Mouse (Mus musculus): ENCODE data around the gene Nup210l. TPM values are rescaled to one million over a fixed set of nuclear protein-coding genes. Genes with fewer than 3 reads are reported as not detected.

The Nup210l gene
- polyA plus RNA-seq, 1 experiment, result 0.16 TPM

GRCm38 (mm10) chr3:90208662-90209061 is 104.7 kb downstream of the Nup210l start:
- no peaks in the 10 kb centered on the region for H3K27me3 ChIP-seq (ENCODE audit: control insufficient read depth, insufficient read depth, low read length)
- no peak for DNase-seq
- 0 out of 2 replicates have a peak, but pooled peaks cover 3% of the 10 kb centered on the region for H3K4me1 ChIP-seq (ENCODE audit: control insufficient read depth, insufficient read depth, low read length)
- TF ChIP-seq POLR2A (IDR thresholded peaks at IDR 0.05; ENCODE audit: borderline replicate concordance, insufficient read depth, low read length) (no peak), CTCF (IDR thresholded peaks at IDR 0.05; ENCODE audit: borderline replicate concordance, insufficient read depth, low read depth, low read length) (no peak)
- WGBS, result 79% methylated on average over 2 of the region's 2 CpGs
- no peak overlapping the region for H3K4me3 ChIP-seq (replicated peaks; ENCODE audit: insufficient read depth, low read depth, low read length)
- no peak overlapping the region for H3K27ac ChIP-seq (ENCODE audit: insufficient read depth, low read length)

- no peak for DNase-seq
- Histone ChIP-seq H3K27ac (ENCODE audit: insufficient read depth, low read length) (no peak overlapping the region), H3K27me3 (ENCODE audit: control insufficient read depth, insufficient read depth, low read length) (no peaks in the 10 kb centered on the region), H3K4me1 (ENCODE audit: control insufficient read depth, insufficient read depth, low read length) (0 out of 2 replicates have a peak, but pooled peaks cover 3% of the 10 kb centered on the region), H3K4me3 (replicated peaks; ENCODE audit: insufficient read depth, low read depth, low read length) (no peak overlapping the region)
- 89% methylated on average over 5 of the region's 5 CpGs for WGBS
- TF ChIP-seq POLR2A (IDR thresholded peaks at IDR 0.05; ENCODE audit: borderline replicate concordance, insufficient read depth, low read length) (no peak), CTCF (IDR thresholded peaks at IDR 0.05; ENCODE audit: borderline replicate concordance, insufficient read depth, low read depth, low read length) (no peak)
Measured at GRCm38 (mm10) chr3:90209908-90210566, 106.1 kb downstream of the Nup210l start.

- TF ChIP-seq POLR2A (IDR thresholded peaks at IDR 0.05; ENCODE audit: borderline replicate concordance, insufficient read depth, low read length), result no peak
- TF ChIP-seq CTCF (IDR thresholded peaks at IDR 0.05; ENCODE audit: borderline replicate concordance, insufficient read depth, low read depth, low read length), result no peak
- no peak for DNase-seq
- no peak overlapping the region for H3K27ac ChIP-seq (ENCODE audit: insufficient read depth, low read length)
- no peaks in the 10 kb centered on the region for H3K27me3 ChIP-seq (ENCODE audit: control insufficient read depth, insufficient read depth, low read length)
- WGBS, result 75% methylated on average over 13 of the region's 13 CpGs
- 0 out of 2 replicates have a peak, but pooled peaks cover 3% of the 10 kb centered on the region for H3K4me1 ChIP-seq (ENCODE audit: control insufficient read depth, insufficient read depth, low read length)
- no peak overlapping the region for H3K4me3 ChIP-seq (replicated peaks; ENCODE audit: insufficient read depth, low read depth, low read length)
Measured at GRCm38 (mm10) chr3:90211475-90212398, 107.8 kb downstream of the Nup210l start.

- 10% methylated on average over 5 of the region's 5 CpGs for WGBS
- no peak for DNase-seq
- peak overlapping the region; percentile 74 for H3K4me3 ChIP-seq (replicated peaks; ENCODE audit: insufficient read depth, low read depth, low read length)
- no peaks in the 10 kb centered on the region for H3K27me3 ChIP-seq (ENCODE audit: control insufficient read depth, insufficient read depth, low read length)
- TF ChIP-seq CTCF (IDR thresholded peaks at IDR 0.05; ENCODE audit: borderline replicate concordance, insufficient read depth, low read depth, low read length) (no peak), POLR2A (IDR thresholded peaks at IDR 0.05; ENCODE audit: borderline replicate concordance, insufficient read depth, low read length) (no peak)
- H3K4me1 ChIP-seq (ENCODE audit: control insufficient read depth, insufficient read depth, low read length), result 0 out of 2 replicates have a peak, but pooled peaks cover 3% of the 10 kb centered on the region
- no peak overlapping the region for H3K27ac ChIP-seq (ENCODE audit: insufficient read depth, low read length)
Measured at GRCm38 (mm10) chr3:90212723-90213122, 108.8 kb downstream of the Nup210l start.

- 0 out of 2 replicates have a peak, but pooled peaks cover 3% of the 10 kb centered on the region for H3K4me1 ChIP-seq (ENCODE audit: control insufficient read depth, insufficient read depth, low read length)
- H3K27ac ChIP-seq (ENCODE audit: insufficient read depth, low read length), result peak within 1 kb of the TSS; percentile 56
- WGBS, result under 1% methylated on average over 42 of the region's 42 CpGs
- TF ChIP-seq CTCF (IDR thresholded peaks at IDR 0.05; ENCODE audit: borderline replicate concordance, insufficient read depth, low read depth, low read length) (no peak), POLR2A (IDR thresholded peaks at IDR 0.05; ENCODE audit: borderline replicate concordance, insufficient read depth, low read length) (peak; percentile 99)
- H3K4me3 ChIP-seq (replicated peaks; ENCODE audit: insufficient read depth, low read depth, low read length), result peak within 1 kb of the TSS; percentile 74
- peak; percentile 90 to 92 for DNase-seq
- H3K27me3 ChIP-seq (ENCODE audit: control insufficient read depth, insufficient read depth, low read length), result no peaks in the 10 kb centered on the region
Measured at GRCm38 (mm10) chr3:90213377-90213866, 109.5 kb downstream of the Nup210l start, which contains the start of the genes Rps27 and Rab13. Gene Rps27 (minus strand): TSS chr3:90213651. Gene Rab13 (plus strand): TSS chr3:90213695.

- 11% methylated on average over 12 of the region's 12 CpGs for WGBS
- H3K27me3 ChIP-seq (ENCODE audit: control insufficient read depth, insufficient read depth, low read length), result no peaks in the 10 kb centered on the region
- DNase-seq, result peak; percentile 41 to 43
- TF ChIP-seq POLR2A (IDR thresholded peaks at IDR 0.05; ENCODE audit: borderline replicate concordance, insufficient read depth, low read length), result no peak
- no peak for TF ChIP-seq CTCF (IDR thresholded peaks at IDR 0.05; ENCODE audit: borderline replicate concordance, insufficient read depth, low read depth, low read length)
- no peak overlapping the region for H3K27ac ChIP-seq (ENCODE audit: insufficient read depth, low read length)
- peak overlapping the region; percentile 74 for H3K4me3 ChIP-seq (replicated peaks; ENCODE audit: insufficient read depth, low read depth, low read length)
- H3K4me1 ChIP-seq (ENCODE audit: control insufficient read depth, insufficient read depth, low read length), result 0 out of 2 replicates have a peak, but pooled peaks cover 3% of the 10 kb centered on the region
Measured at GRCm38 (mm10) chr3:90213956-90214684, 110.2 kb downstream of the Nup210l start.

GRCm38 (mm10) chr3:90215825-90216380 is 112.0 kb downstream of the Nup210l start:
- TF ChIP-seq POLR2A (IDR thresholded peaks at IDR 0.05; ENCODE audit: borderline replicate concordance, insufficient read depth, low read length), result no peak
- TF ChIP-seq CTCF (IDR thresholded peaks at IDR 0.05; ENCODE audit: borderline replicate concordance, insufficient read depth, low read depth, low read length), result no peak
- Histone ChIP-seq H3K27me3 (ENCODE audit: control insufficient read depth, insufficient read depth, low read length) (no peaks in the 10 kb centered on the region), H3K4me3 (replicated peaks; ENCODE audit: insufficient read depth, low read depth, low read length) (no peak overlapping the region), H3K4me1 (ENCODE audit: control insufficient read depth, insufficient read depth, low read length) (peaks cover 3% of the 10 kb centered on the region; the same call in 1 of the 2 replicates), H3K27ac (ENCODE audit: insufficient read depth, low read length) (no peak overlapping the region)
- DNase-seq, result no peak
- 25% methylated on average over 1 of the region's 1 CpGs for WGBS
